Mouse (Mus musculus) testis, adult 2 months (tissue): ENCODE results near the gene Zcchc24.

ENCODE experiments used
- CTCF ChIP-seq: fragments of 200-500 bp; IDR thresholded peaks from 2 replicates; pipeline ENCODE4 v1.5.1; 2012; ENCODE audit warnings: low read depth, mild to moderate bottlenecking, inconsistent platforms, low read length, moderate library complexity; ENCODE audit not compliant: control insufficient read depth, insufficient read depth, insufficient replicate concordance
- POLR2A ChIP-seq: fragments of 200-500 bp; IDR thresholded peaks from 2 replicates; pipeline ENCODE4 v1.6.1; 2012; ENCODE audit warnings: low read depth, mild to moderate bottlenecking, inconsistent platforms, low read length, moderate library complexity; ENCODE audit not compliant: control insufficient read depth

GRCm38 (mm10) chr14:25765146-25765545, 3.7 kb downstream of the Zcchc24 start:
- no peak for TF ChIP-seq CTCF
- no peak for TF ChIP-seq POLR2A
